Mouse (Mus musculus) small intestine, adult 2 months (tissue): ENCODE results near the gene Pygm. TPM values are rescaled to one million over a fixed set of nuclear protein-coding genes. Genes with fewer than 3 reads are reported as not detected.
A peak's percentile ranks its signal among the peaks of the same experiment; 100 is the strongest.

ENCODE experiments used
- H3K27ac ChIP-seq: fragments of 200-500 bp; 2 replicates; pipeline ENCODE4 v1.5.1; 2012; ENCODE audit warnings: low read depth, low read length, control low read depth, inconsistent platforms; ENCODE audit not compliant: insufficient read depth
- H3K27me3 ChIP-seq: fragments of 200-500 bp; 2 replicates; pipeline ENCODE4 v1.6.1; 2012; ENCODE audit warnings: mild to moderate bottlenecking, moderate library complexity, low read length, inconsistent platforms; ENCODE audit not compliant: control insufficient read depth, insufficient read depth
- H3K36me3 ChIP-seq: fragments of 200-500 bp; 2 replicates; pipeline ENCODE4 v1.6.1; 2012; ENCODE audit warnings: mild to moderate bottlenecking, low read length, control low read depth, inconsistent platforms; ENCODE audit not compliant: control insufficient read depth, insufficient read depth
- H3K4me1 ChIP-seq: fragments of 200-500 bp; 2 replicates; pipeline ENCODE4 v1.6.1; 2012; ENCODE audit warnings: low read length, inconsistent platforms, mixed read lengths; ENCODE audit not compliant: control insufficient read depth, insufficient read depth, insufficient read length
- H3K4me3 ChIP-seq: fragments of 200-500 bp; 2 replicates; pipeline ENCODE4 v1.5.1; 2012; ENCODE audit warnings: low read depth, mild to moderate bottlenecking, control low read depth, inconsistent platforms, low read length, moderate library complexity
- CTCF ChIP-seq: fragments of 200-500 bp; IDR thresholded peaks from 2 replicates; pipeline ENCODE4 v1.5.1; 2012; ENCODE audit warnings: low read depth, mild to moderate bottlenecking, control low read depth, inconsistent platforms, low read length, moderate library complexity, mixed read lengths; ENCODE audit not compliant: insufficient replicate concordance, insufficient read length; ENCODE audit errors: extremely low read depth
- POLR2A ChIP-seq: fragments of 200-500 bp; IDR thresholded peaks from 2 replicates; pipeline ENCODE4 v1.6.1; 2012; ENCODE audit warnings: low read depth, mild to moderate bottlenecking, control low read depth, inconsistent platforms, low read length, moderate library complexity
- WGBS: fragments of 180-500 bp; shearing (Covaris S2); methylation state at CpG from one replicate; pipeline ENCODE4 v1.1.7; 2018; 5-methylcytosine and 5-hydroxymethylcytosine counted together
- polyA plus RNA-seq: library from polyadenylated mRNA; depleted of rRNA; stranded (reverse); fragments of >200 nt; gene quantifications from 2 replicates; pipeline ENCODE4 v1.2.3, GENCODE M21; 2012; rRNA removed

Gene Pygm
- polyA plus RNA-seq = 3.2 and 5.0 TPM in 2 replicates

DNA sequence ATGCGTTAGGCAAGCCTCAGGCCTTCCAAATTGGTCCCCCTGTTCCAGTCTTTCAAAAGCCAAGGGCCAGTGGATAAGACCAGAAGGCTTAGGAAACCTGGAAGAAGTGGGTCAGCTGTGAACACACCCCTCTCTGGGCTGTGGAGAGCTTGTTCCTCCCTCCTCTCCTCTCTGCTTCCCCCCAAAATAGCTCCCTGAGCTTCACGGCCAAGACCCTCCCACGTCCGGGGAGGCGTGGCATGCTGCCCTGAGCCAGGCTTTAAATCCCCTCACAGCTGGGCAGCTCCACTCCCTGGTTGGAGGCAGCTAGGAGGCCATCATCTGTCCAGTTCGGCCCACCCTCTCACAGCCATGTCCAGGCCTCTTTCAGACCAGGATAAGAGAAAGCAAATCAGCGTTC lies at the start of gene Pygm:
TSS of gene Pygm (plus strand) at position 272 of the 400 bp plus-strand sequence.
- 0 out of 2 replicates have a peak, but pooled peaks cover 2% of the 10 kb centered on the region for H3K36me3 ChIP-seq
- H3K27ac ChIP-seq = no peak within 1 kb of the TSS; the same call in 1 of the 2 replicates
- H3K4me1 ChIP-seq = peaks cover under 1% of the 10 kb centered on the region; the same call in 1 of the 2 replicates
- no peaks in the 10 kb centered on the region for H3K27me3 ChIP-seq
- WGBS = 49% methylated on average over 7 of the region's 7 CpGs
- TF ChIP-seq POLR2A = 0 out of 2 replicates have a peak, but pooled peaks have one; percentile 9
- no peak for TF ChIP-seq CTCF
- peak within 1 kb of the TSS; percentile 31 for H3K4me3 ChIP-seq

DNA sequence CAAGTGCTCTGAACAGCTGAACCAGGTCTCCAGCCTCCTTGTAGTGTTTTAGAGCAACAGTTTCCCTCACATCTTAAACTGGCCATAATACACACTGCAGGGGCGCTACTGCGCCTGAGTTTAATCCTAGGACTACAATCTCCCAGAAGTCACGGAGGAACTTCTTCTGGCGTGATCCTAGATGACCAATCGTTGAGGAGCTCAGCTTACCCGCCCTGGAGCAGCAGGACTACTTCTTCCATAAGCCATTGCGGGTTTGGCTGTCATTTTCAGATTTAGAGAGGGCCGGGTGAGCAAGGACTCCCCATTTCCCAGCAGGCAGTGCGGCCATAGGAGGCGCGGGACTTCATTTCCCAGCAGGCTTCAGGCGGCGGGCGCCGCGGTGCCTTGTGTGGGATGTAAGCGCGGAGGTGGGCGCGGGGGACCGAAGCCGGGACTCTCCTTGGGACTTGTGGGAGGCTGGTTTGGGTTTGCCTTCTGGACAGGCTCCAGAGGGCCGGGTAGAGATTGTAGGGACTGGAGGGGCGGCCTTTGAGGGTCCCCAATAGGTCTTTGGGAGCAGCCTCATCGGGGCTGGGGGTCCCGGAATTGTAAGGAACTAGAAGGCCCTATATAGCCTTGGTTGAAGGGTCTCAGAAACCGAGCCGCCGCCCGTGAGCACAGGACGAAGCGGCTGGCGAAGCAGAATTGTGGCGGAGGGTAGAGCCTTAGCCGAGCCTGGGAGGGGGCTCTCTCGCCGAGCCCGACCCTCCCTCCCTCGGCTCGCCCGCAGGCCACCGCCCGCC lies 49.3 kb upstream of the Pygm start, which contains the start of gene Men1:
TSS of gene Men1 (plus strand) at position 307 of the 785 bp plus-strand sequence.
- Histone ChIP-seq H3K27me3 (no peaks in the 10 kb centered on the region), H3K36me3 (peaks cover 20% of the 10 kb centered on the region), H3K27ac (peak within 1 kb of the TSS; percentile 48), H3K4me1 (peaks cover 7% of the 10 kb centered on the region), H3K4me3 (peak within 1 kb of the TSS; percentile 81)
- TF ChIP-seq CTCF = no peak
- TF ChIP-seq POLR2A = 0 out of 2 replicates have a peak, but pooled peaks have one; percentile 39
- WGBS = under 1% methylated on average over 43 of the region's 43 CpGs

DNA sequence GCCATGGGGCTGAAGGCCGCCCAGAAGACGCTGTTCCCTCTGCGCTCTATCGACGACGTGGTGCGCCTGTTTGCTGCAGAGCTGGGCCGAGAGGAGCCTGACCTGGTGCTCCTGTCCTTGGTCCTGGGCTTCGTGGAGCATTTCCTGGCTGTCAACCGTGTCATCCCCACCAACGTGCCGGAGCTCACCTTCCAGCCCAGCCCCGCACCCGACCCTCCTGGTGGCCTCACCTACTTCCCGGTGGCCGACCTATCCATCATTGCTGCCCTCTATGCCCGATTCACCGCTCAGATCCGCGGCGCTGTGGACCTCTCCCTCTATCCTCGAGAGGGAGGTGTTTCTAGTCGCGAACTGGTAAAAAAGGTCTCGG lies 48.8 kb upstream of the Pygm start:
- WGBS = under 1% methylated on average over 25 of the region's 25 CpGs
- Histone ChIP-seq H3K4me3 (peak overlapping the region; percentile 81), H3K4me1 (peaks cover 12% of the 10 kb centered on the region), H3K36me3 (peaks cover 20% of the 10 kb centered on the region), H3K27me3 (no peaks in the 10 kb centered on the region), H3K27ac (no peak overlapping the region)
- TF ChIP-seq POLR2A (no peak), CTCF (no peak)

DNA sequence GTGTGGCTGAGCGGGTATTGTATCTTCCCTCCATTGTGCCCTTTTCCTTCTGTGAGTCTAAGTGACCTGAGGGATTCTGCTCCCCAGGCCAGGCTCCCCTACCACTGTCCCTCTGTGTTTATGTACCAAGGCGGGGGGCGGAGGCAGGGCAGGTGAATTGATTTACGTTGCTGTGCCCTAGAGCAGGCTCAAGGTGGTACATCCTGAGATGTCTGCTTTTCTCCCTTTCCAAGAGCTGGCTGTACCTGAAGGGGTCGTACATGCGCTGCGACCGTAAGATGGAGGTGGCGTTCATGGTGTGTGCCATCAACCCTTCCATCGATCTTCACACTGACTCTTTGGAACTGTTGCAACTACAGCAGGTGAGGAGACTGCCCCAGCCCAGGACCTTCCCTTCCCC lies 47.3 kb upstream of the Pygm start:
- 97% methylated on average over 10 of the region's 10 CpGs for WGBS
- Histone ChIP-seq H3K27ac (no peak overlapping the region), H3K4me1 (peaks cover 14% of the 10 kb centered on the region), H3K27me3 (no peaks in the 10 kb centered on the region), H3K4me3 (no peak overlapping the region), H3K36me3 (peaks cover 20% of the 10 kb centered on the region)
- TF ChIP-seq POLR2A (no peak), CTCF (no peak)

DNA sequence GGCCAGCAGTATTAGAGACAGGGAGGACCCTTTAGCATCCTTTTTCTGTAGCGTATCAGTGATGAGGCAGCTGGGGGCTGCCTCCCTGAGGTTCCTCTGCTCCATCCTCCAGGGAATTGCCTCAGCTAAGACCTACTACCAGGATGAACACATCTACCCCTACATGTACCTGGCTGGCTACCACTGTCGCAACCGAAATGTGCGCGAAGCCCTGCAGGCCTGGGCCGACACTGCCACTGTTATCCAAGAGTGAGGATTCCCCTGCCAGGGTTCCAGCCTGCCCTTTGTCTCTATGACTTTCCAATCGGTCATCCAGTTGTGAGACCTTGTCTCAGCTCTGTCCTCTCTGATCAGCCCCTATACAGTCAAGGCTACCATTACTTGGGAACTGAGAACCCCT lies 46.0 kb upstream of the Pygm start:
- 96% methylated on average over 7 of the region's 7 CpGs for WGBS
- Histone ChIP-seq H3K27ac (no peak overlapping the region), H3K36me3 (peaks cover 20% of the 10 kb centered on the region), H3K4me3 (no peak overlapping the region), H3K27me3 (no peaks in the 10 kb centered on the region), H3K4me1 (peaks cover 19% of the 10 kb centered on the region)
- no peak for TF ChIP-seq POLR2A
- no peak for TF ChIP-seq CTCF

DNA sequence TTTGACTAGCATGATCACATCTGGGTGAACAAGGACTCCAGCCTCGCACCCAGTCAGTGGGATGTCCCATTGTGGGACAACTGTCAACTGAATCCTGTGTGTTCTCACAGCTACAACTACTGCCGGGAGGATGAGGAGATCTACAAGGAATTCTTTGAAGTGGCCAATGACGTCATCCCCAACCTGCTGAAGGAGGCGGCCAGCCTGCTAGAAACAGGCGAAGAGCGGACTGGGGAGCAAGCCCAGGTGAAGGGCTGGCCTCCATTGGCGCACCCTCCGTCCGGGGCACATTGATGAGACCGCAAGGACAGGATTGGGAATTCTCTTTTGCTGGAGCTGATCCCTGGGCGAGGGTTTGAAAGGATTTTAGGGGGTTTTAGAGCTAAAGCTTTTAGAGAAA lies 45.5 kb upstream of the Pygm start:
- no peak overlapping the region for H3K4me3 ChIP-seq
- no peak overlapping the region for H3K27ac ChIP-seq
- H3K4me1 ChIP-seq = peaks cover 22% of the 10 kb centered on the region
- WGBS = 96% methylated on average over 11 of the region's 11 CpGs
- peaks cover 20% of the 10 kb centered on the region for H3K36me3 ChIP-seq
- no peak for TF ChIP-seq CTCF
- no peak for TF ChIP-seq POLR2A
- H3K27me3 ChIP-seq = no peaks in the 10 kb centered on the region

DNA sequence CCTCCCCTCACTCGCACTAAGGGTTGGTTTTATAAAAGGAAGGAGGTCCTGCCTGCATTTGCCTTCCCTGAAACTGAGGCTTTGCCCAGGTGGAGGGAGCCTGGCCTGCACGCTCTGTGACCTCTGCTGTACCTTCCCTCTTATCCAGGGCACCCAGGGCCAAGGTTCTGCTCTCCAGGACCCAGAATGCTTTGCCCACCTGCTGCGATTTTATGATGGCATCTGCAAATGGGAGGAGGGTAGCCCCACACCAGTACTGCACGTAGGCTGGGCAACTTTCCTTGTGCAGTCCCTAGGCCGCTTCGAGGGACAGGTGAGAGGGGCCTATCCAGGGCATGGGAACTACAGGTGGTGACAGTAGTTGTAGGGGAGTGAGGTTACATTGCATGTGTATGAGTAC lies 45.0 kb upstream of the Pygm start:
- Histone ChIP-seq H3K4me3 (no peak overlapping the region), H3K4me1 (peaks cover 22% of the 10 kb centered on the region), H3K36me3 (peaks cover 20% of the 10 kb centered on the region), H3K27ac (no peak overlapping the region), H3K27me3 (no peaks in the 10 kb centered on the region)
- TF ChIP-seq POLR2A (no peak), CTCF (no peak)
- 95% methylated on average over 6 of the region's 6 CpGs for WGBS
